Mouse (Mus musculus) ovary, postnatal 14 days (tissue): ENCODE measurements around the gene Nfkb1.

Source experiments
- DNase-seq: peaks from one replicate; pipeline ENCODE4 v3.0.0; 2022; ENCODE audit warnings: low spot score

Gene Nfkb1

DNA sequence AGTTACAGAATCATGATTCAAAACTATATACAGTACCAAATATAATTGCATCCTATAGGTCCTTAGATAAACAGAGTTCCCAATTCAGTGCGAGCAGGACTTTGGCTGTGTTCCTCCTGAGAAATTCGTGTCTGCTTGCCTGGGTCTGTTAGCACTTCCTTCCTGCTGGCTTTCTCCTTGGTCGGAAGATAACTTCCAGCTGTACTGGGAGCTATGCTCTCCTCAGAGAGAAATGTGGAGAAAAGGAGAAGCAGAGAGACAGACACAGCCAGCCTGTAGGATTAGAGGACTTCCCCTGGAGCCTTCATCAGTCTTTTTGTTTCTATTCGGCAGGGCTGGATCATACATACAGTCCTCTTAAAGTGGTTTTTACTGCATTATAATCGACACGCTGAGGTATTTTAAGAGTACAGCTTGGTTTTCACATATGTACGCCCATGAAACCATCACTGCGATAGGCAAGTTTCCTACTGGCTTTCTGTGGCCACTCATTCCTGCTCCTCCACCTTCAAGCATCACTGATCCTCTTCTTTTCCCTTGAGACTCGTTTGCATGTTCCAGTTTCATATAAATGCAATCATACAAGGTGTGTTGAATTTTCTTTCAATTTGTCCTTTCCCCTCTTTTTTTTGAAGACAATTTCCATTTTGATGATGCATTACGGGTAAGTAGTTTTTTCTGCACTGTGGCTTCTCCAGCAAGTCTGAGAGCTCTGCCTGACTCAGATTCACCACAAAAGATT, 8.3 kb upstream of the Nfkb1 start:
- DNase-seq = no peak

DNA sequence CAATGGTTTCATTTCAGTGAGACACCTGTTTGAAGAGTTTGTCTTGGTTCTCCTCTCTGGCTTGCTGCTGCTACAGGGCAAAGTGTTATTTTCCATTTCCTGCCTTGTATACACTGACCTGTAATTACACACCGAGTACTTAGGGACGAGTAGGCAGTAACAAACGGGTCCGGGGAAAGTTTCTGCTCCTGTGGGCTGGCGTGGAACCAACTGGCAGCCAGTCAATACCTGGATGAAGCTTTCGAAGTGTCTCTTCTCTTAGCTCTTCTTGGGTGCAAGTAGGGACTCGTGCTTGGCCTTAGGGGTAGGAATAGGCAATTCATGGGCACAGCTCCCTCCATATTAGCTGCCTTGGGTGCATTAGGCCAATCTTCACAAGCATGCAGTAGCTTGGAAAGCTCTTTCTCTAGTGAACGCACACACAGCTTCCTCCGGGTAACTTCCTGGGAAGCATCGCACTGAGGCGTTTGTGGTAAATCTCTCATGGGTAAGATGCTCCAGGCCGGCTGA, 7.2 kb upstream of the Nfkb1 start:
- no peak for DNase-seq

GRCm38 (mm10) chr3:135696262-135696661, 4.9 kb upstream of the Nfkb1 start:
- no peak for DNase-seq

DNA sequence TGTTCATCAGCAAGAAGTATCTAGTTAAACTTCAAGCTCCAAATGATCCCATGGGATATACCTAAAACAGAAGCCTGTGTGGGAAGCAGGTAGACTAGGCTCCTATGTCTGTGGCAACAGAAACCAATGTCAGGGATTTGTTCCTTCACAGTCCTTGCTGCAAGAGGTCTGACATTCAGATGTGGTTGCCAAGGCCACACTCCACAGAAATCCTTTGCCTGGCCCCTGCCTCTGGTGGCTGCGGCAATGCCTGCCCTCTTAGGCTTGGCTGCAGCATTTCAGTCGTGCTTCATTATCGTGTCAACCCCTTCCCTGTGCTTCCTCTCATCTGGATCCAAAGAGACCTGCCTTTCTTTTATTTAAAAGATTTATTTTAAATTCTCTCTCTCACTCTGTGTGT, 1.7 kb upstream of the Nfkb1 start:
- no peak for DNase-seq

- DNase-seq = peak; percentile 27
Observed at GRCm38 (mm10) chr3:135690568-135691190, 668 bp downstream of the Nfkb1 start.

- no peak for DNase-seq
Observed at GRCm38 (mm10) chr3:135689773-135690567, 1.4 kb downstream of the Nfkb1 start.

DNA sequence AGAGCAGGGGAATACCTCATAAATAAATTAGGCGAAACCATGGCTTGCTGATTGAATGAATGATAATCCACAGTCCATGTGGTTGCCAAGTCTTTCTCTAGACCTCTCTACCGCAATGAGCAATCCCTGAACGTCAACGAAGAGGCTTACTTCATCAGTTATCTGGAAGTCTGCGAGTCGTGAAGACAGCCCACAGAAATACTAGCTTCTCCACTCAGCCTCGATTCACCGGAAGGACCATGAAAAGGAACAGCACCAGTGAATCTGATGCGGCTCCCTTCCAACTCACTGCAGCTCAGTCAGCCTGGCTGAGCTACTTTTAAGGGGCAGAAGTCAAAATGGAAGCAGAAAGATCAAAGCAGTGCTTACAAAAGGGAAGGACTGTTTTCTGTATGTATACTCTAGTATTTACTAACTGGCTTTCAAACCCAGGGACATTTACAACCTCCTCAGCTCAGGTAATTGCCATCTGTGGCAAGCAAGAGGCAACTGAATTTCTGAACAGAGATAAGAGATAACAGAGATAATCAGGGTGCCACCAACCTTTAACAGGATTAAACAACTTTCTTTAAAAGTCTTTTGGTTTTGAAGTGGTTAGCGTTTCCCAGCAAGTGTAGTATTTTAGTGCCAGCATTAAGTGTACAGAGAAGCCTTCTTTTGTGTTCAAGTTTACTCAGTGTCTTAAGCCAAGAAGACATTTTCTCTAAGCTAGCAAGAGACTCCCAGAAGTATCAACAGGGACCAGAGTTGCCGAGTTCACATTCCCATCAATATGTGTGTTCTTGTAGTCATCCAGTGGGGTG, 2.2 kb downstream of the Nfkb1 start:
- DNase-seq = no peak

DNA sequence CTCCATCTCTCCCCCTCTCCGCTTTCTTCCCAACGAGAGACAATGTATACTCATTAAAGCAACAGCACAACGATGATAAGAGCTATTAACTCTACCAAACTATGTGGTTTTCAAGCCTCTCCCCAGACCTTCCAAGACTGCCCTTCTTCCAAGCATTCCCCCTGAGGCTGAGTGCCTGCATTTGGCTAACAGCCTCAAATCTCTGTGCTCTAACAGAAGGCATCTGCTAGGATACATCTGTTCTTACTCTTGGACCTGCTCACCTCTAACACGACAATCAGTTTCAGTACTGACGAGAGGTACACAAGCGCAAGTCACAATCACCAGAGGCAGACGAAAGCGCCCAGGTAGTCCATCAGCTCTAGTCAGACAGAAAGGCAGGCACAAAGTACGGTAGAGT, 3.4 kb downstream of the Nfkb1 start:
- DNase-seq = no peak

GRCm38 (mm10) chr3:135686419-135686818, 4.9 kb downstream of the Nfkb1 start:
- no peak for DNase-seq

- no peak for DNase-seq
Observed at GRCm38 (mm10) chr3:135683275-135683674, 8.1 kb downstream of the Nfkb1 start.

- no peak for DNase-seq
Observed at GRCm38 (mm10) chr3:135682240-135682639, 9.1 kb downstream of the Nfkb1 start.

DNA sequence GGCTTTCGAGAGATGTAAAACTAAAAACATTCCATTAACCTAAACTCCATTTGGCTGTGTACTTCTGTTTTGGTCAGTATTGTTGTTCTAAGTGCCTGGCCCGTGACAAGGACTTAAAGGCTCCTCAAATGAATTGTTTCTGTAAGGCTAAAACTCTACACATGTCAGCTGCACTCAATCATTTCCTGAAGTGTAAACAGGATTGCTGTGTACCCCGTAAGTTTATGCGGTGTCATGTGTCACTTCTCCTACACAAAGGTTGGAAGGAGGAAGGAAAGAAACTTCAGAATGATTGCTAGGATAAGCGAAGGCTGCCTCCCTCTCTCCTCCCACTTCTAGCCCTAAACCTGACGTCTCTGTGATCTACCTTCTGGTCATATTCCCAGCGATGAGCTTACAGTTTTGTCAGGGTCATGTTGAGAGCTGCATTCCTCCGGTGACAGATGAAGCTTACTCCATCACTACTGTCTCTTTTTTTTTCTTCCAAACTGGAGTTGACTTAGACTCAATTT, 10.0 kb downstream of the Nfkb1 start:
- no peak for DNase-seq

DNA sequence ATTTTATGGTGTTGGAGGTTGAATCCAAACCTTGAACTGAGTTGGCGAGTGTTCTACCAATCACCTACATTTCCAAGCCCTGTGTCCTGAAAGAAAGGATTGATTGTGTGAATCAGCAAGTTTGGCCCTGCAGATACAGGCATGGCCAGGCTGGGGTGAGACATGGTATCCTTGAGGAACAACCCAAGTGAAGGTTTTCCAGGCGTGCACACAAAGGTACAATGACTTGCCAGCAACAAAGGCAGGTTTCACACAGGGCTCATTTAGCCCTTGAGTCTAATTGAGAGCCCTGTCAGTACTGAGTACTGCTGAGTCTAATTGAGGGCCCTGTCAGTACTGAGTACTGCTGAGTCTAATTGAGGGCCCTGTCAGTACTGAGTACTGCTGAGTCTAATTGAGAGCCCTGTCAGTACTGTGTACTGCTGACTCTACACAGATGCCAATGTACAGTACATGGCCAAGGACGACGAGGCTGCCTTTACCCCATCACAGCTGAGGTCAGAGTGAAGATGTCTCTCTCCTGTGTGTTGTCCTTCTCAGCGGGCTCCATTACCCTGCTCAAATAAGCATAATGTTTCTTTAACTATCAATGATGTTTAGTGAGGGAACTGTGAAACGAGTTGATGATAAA, 11.0 kb downstream of the Nfkb1 start:
- no peak for DNase-seq

DNA sequence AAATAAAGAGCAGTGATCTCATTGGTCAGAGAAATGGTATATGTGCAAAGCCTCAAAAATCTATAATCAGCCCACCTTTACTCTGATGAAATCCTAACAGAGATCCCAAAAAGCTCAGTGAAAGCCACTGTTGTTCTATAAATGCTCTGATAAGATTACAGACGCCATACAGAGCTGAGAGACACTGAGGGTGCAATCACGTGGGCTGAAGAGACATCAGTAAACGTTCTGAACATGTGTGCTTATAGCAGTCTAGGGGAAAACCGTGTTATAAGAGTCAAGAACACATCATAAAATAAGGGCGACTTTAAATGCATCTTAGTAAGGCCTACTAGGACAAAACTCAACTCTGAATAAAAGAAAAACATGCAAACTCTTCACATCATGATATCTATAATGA, 14.3 kb downstream of the Nfkb1 start:
- DNase-seq = no peak

DNA sequence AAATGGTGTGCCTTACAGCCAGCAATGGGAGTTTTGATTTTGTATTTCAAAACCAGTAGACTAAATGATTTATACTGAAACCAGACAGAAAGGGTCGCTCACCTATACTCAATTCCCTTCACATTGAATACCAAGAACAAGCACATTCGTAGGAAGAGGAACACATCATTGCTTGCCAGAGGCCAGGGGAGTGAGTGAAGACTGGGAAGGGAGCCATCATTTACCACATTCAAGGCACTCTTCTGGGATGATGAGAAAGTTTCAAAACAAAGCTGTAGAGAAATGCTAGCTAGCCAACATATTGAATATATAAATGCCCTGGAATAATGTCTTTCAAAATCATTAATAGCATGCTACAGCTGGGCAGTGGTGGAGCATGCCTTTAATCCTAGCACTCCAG, 15.0 kb downstream of the Nfkb1 start:
- DNase-seq = no peak

DNA sequence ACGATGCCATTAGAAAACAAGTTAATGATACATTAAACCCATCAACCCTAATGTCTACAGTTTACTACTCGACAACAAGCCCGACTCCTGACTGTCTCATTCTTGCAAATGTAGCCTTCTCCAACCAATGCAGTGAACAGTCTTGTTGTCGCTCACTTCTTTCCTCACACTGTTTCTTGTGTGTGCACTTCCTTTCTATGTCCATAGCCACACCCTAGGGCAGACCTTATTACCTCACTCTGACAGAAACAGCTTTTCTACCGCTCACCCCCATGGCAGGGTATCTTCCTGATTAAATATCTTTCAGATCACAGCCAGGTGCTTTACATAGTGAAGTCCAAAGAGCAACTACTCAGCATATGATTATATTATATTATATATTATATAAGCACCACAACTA, 15.9 kb downstream of the Nfkb1 start:
- no peak for DNase-seq

- no peak for DNase-seq
Observed at GRCm38 (mm10) chr3:135674716-135675392, 16.5 kb downstream of the Nfkb1 start.

DNA sequence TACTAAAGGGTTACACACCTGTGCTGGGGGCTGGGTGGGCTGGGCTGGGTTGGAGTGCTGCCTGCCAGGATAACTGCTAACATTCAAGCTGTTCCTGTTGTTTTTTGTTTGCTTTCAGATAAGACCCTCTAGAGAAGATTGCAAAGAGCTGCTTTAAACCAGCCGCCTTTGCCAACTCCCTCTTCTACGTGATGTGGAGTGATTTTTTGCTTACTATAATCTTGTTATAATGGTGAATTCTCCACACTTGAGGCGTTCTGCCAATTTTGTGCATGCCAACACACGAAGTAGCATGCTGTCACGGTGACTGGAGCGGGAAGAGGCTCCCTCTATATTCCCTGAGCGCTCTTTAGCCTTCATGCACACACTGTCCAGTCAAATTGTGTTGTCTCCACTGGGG, 17.7 kb downstream of the Nfkb1 start:
- DNase-seq = no peak

GRCm38 (mm10) chr3:135673041-135673440, 18.3 kb downstream of the Nfkb1 start:
- no peak for DNase-seq

DNA sequence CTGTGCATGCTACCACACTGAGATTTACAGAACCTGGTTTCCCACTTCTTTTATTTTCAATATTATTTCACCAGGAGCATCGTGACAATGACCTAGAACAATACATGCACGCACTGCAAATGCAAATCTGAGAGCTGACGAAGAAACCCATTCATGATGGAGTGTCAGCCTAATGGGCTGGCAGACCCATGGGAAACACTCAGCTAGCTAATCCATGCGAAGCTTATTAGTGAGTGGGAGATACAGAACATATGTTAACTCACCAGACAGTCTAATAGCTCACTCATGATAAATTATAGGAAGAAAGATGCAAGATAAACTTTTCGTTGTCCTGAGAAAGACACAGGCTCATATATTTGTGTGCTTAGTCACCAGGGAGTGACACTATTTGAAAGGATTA, 19.2 kb downstream of the Nfkb1 start:
- DNase-seq = no peak

- DNase-seq = no peak
Observed at GRCm38 (mm10) chr3:135670869-135671268, 20.5 kb downstream of the Nfkb1 start.
